ENCODE assay signal across 13 mouse cellular contexts in the genomic region with DNA sequence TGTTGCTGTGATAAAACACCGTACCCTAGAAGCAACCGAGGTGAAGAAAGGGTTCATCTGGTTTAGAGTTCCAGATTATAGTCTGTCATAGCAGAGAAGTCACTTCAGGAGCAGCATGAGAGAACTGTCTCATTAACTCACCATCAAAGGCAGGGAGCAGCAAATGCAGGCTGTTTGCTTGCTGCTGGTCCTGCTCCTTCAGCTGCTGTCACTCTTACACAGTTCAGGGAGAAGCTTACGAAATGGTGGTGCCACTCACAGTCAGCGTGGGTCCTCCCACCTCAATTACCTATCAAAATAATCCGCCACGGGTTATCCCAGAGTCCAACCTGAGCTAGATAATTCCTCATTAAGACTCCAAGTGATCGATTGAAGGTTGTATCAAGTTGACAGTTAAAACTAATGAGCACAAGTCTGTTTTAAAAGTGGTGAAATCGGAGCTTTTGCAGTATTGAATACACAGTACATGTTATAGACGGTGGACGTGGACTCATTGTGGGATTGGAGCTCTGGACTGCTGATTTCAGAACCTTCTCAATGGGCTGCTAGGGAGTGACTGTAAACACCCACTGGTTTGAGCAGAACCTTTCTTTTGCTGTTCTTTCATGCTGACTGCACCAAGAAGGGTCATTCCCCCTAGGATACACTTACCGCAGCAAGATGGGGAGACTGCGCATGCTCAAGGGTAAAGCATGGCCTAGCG.
"Had no signal": no experiment of that assay in that cellular context is flagged by ENCODE, and none has a peak within 500 bp of the region (broad histone marks: within the 10 kb centered on the region; RNA-seq: fewer than 3 reads in every experiment).

No protein-coding gene starts in this region.

- H3K4me2 ChIP-seq: limb, embryonic 13.5 days; neural tube, embryonic 13.5 days had no signal

- H3K4me1 ChIP-seq: limb, embryonic 13.5 days; neural tube, embryonic 13.5 days had no signal

- ATAC-seq: intestine, postnatal 0 days; midbrain, embryonic 16.5 days had no signal

- H3K27me3 ChIP-seq: limb, embryonic 13.5 days; neural tube, embryonic 13.5 days had no signal

- H3K4me3 ChIP-seq: limb, embryonic 13.5 days; neural tube, embryonic 13.5 days had no signal

- H3K9ac ChIP-seq: limb, embryonic 13.5 days; liver, embryonic 14.5 days; neural tube, embryonic 13.5 days had no signal

- H3K36me3 ChIP-seq: limb, embryonic 13.5 days; neural tube, embryonic 13.5 days had no signal

- H3K9me3 ChIP-seq: limb, embryonic 13.5 days; neural tube, embryonic 13.5 days had no signal

- H3K27ac ChIP-seq: limb, embryonic 13.5 days; liver, embryonic 14.5 days; neural tube, embryonic 13.5 days; stomach, postnatal 0 days had no signal

- DNase-seq: kidney, adult 8-10 months; kidney, postnatal 36 days; layer of hippocampus, adult 9-11 months; left cerebral cortex, postnatal 4 days; lung, adult 18-20 months; lung, postnatal 4 days; thymus, postnatal 4 days had no signal
